Mouse (Mus musculus): ENCODE data around the gene Fam50a. TPM values are rescaled to one million over a fixed set of nuclear protein-coding genes. Genes with fewer than 3 reads are reported as not detected.
A peak's percentile ranks its signal among the peaks of the same experiment; 100 is the strongest.
"Not testable (repeated sequence)": the region's sequence is repeated elsewhere in the genome, so short reads cannot be mapped to it uniquely, and the experiment has no call there.

The Fam50a gene
- polyA plus RNA-seq, 1 experiment from 2014 or later = 59.2 TPM

DNA sequence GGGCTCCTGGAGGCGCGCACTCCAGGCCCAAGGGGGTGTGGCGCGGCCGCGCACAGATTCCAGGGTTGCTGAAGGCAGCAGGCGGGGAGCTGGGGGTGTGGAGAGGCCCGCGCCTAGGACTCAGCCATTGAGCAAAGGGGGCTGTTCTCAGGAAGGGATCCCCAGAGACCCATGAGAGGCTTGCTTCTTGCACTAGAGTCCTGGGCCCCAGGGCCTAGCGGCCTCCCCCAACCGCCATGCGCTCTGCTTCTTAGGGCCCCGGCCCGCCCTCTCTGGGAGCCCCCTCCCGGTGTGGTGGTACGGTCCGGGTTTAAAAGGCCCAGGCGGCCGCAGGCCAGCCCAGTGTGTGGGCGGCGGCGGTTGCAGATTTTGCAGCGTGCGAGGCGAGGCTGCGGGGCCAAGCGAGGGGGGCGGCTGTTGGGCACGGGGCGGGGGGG, 15.9 kb downstream of the Fam50a start, which contains the start of gene Plxna3:
TSS of gene Plxna3 (plus strand) at position 342 of the 437 bp plus-strand sequence.
- ATAC-seq (ENCODE audit: low FRiP score) (peak; percentile 95), DNase-seq (ENCODE audit: low spot score, missing footprints) (peak; percentile 96)
- no peaks in the 10 kb centered on the region for H3K9me3 ChIP-seq (ENCODE audit: control insufficient read depth, low read length)
- H3K4me3 ChIP-seq (ENCODE audit: low read depth, low read length) = peak within 1 kb of the TSS; percentile 43
- H3K4me2 ChIP-seq = peak within 1 kb of the TSS; percentile 60
- peaks cover 8% of the 10 kb centered on the region; the same call in 1 of the 2 replicates for H3K4me1 ChIP-seq (ENCODE audit: control insufficient read depth, insufficient read depth, low read length)
- H3K36me3 ChIP-seq (ENCODE audit: control insufficient read depth, insufficient read depth, low read length) = no peaks in the 10 kb centered on the region
- peak within 1 kb of the TSS; percentile 71 for H3K9ac ChIP-seq (ENCODE audit: low read length)
- H3K27me3 ChIP-seq (ENCODE audit: control insufficient read depth, insufficient read depth, low read length) = no peaks in the 10 kb centered on the region
- WGBS = 17% methylated on average over 14 of the region's 30 CpGs
- H3K27ac ChIP-seq (ENCODE audit: low read depth, low read length) = peak within 1 kb of the TSS; percentile 73

GRCm38 (mm10) chrX:74329215-74329671, 16.4 kb downstream of the Fam50a start:
- Histone ChIP-seq H3K4me3 (ENCODE audit: low read depth, low read length) (peak overlapping the region; percentile 43), H3K36me3 (ENCODE audit: control insufficient read depth, insufficient read depth, low read length) (no peaks in the 10 kb centered on the region), H3K27ac (ENCODE audit: low read depth, low read length) (no peak overlapping the region; the same call in 1 of the 2 replicates), H3K27me3 (ENCODE audit: control insufficient read depth, insufficient read depth, low read length) (no peaks in the 10 kb centered on the region), H3K9ac (ENCODE audit: low read length) (peak overlapping the region; percentile 71), H3K4me1 (ENCODE audit: control insufficient read depth, insufficient read depth, low read length) (peaks cover 8% of the 10 kb centered on the region; the same call in 1 of the 2 replicates), H3K4me2 (peak overlapping the region; percentile 60), H3K9me3 (ENCODE audit: control insufficient read depth, low read length) (no peaks in the 10 kb centered on the region)
- ATAC-seq (ENCODE audit: low FRiP score) = peak; percentile 68; the same call in 1 of the 2 replicates
- 20% methylated on average over 9 of the region's 10 CpGs for WGBS
- peak; percentile 85 for DNase-seq (ENCODE audit: low spot score, missing footprints)

- peak overlapping the region; percentile 71; the same call in 1 of the 2 replicates for H3K9ac ChIP-seq (ENCODE audit: low read length)
- peaks cover 8% of the 10 kb centered on the region; the same call in 1 of the 2 replicates for H3K4me1 ChIP-seq (ENCODE audit: control insufficient read depth, insufficient read depth, low read length)
- H3K27ac ChIP-seq (ENCODE audit: low read depth, low read length) = no peak overlapping the region
- ATAC-seq (ENCODE audit: low FRiP score) (no peak), DNase-seq (ENCODE audit: low spot score, missing footprints) (no peak)
- H3K27me3 ChIP-seq (ENCODE audit: control insufficient read depth, insufficient read depth, low read length) = no peaks in the 10 kb centered on the region
- H3K9me3 ChIP-seq (ENCODE audit: control insufficient read depth, low read length) = no peaks in the 10 kb centered on the region
- WGBS = 56% methylated on average over 2 of the region's 2 CpGs
- H3K4me3 ChIP-seq (ENCODE audit: low read depth, low read length) = peak overlapping the region; percentile 43
- no peaks in the 10 kb centered on the region for H3K36me3 ChIP-seq (ENCODE audit: control insufficient read depth, insufficient read depth, low read length)
- H3K4me2 ChIP-seq = peak overlapping the region; percentile 60
Measured at GRCm38 (mm10) chrX:74330166-74330930, 17.5 kb downstream of the Fam50a start.

DNA sequence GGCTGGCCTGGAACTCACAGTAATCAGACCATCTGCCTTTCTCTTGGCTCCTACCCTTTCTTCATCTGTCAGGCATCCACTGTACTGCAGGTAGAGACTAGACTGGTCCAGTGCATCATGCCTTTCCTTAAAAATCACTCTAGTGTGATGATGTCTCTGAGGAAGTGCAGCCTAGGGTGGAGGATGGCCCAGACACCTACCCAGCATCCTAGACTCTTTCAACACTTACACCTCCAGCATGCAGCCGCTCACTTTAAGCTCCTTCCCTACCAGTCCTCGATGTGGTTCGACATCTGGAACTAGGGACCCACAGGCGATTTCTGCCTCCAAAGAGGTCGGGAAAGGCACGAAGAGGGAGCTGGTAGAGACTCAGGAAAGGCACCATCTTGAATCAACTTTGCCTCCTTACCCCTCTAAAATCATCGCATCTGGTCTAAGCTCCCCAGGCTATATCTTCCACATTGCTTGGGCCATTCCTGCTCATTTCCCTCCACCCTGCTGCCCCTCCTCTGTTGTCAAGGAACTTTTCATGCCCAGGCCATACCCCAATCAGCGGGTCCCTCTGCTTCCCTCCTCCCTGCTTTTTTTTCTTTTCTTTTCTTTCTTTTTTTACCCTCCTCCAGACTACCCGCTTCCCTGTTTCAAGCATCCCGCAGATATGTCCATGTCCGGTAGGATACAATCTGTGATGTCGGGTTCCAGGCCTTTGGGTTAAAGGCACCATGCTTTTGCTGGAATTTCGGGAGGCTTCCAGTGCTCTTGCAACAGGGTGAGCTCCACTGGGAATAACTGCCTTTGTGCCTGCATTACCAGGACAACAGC, 40.0 kb downstream of the Fam50a start:
- WGBS = 36% methylated on average over 13 of the region's 13 CpGs
- Histone ChIP-seq H3K36me3 (ENCODE audit: control insufficient read depth, insufficient read depth, low read length) (no peaks in the 10 kb centered on the region), H3K27ac (ENCODE audit: low read depth, low read length) (no peak overlapping the region), H3K9me3 (ENCODE audit: control insufficient read depth, low read length) (no peaks in the 10 kb centered on the region), H3K4me3 (ENCODE audit: low read depth, low read length) (peak overlapping the region; percentile 39), H3K9ac (ENCODE audit: low read length) (peak overlapping the region; percentile 65), H3K4me1 (ENCODE audit: control insufficient read depth, insufficient read depth, low read length) (no peaks in the 10 kb centered on the region; the same call in 1 of the 2 replicates), H3K4me2 (peak overlapping the region; percentile 50), H3K27me3 (ENCODE audit: control insufficient read depth, insufficient read depth, low read length) (no peaks in the 10 kb centered on the region)
- no peak for DNase-seq (ENCODE audit: low spot score, missing footprints)
- ATAC-seq (ENCODE audit: low FRiP score) = peak; percentile 30

DNA sequence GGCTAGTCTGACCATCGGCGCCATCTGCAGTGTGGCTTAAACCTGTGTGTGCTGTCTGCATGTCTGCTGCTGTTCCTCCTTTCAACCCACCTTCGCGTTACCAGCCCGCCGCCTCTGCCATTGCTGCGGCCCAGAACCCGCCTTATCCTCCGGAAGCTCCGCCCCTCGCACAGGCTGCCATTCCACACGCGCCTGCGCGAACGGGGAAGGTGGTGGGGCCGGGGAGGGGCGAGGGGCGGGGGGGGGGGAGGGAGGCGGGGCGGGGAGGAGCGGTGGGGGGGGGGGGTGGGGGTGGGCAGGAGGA, 40.6 kb downstream of the Fam50a start, which contains the start of gene Lage3:
TSS of gene Lage3 (minus strand) at position 152 of the 304 bp plus-strand sequence.
- WGBS = 11% methylated on average over 13 of the region's 22 CpGs
- Histone ChIP-seq H3K27ac (ENCODE audit: low read depth, low read length) (no peak within 1 kb of the TSS), H3K9me3 (ENCODE audit: control insufficient read depth, low read length) (no peaks in the 10 kb centered on the region), H3K4me2 (peak within 1 kb of the TSS; percentile 50), H3K9ac (ENCODE audit: low read length) (peak within 1 kb of the TSS; percentile 65), H3K4me3 (ENCODE audit: low read depth, low read length) (peak within 1 kb of the TSS; percentile 39), H3K36me3 (ENCODE audit: control insufficient read depth, insufficient read depth, low read length) (no peaks in the 10 kb centered on the region), H3K27me3 (ENCODE audit: control insufficient read depth, insufficient read depth, low read length) (no peaks in the 10 kb centered on the region), H3K4me1 (ENCODE audit: control insufficient read depth, insufficient read depth, low read length) (no peaks in the 10 kb centered on the region; the same call in 1 of the 2 replicates)
- peak; percentile 92 for DNase-seq (ENCODE audit: low spot score, missing footprints)
- peak; percentile 89 for ATAC-seq (ENCODE audit: low FRiP score)

GRCm38 (mm10) chrX:74357069-74357468, 44.2 kb downstream of the Fam50a start:
- not testable (repeated sequence) for DNase-seq (ENCODE audit: low spot score, missing footprints); H3K9me3 ChIP-seq (ENCODE audit: control insufficient read depth, low read length); H3K27me3 ChIP-seq (ENCODE audit: control insufficient read depth, insufficient read depth, low read length); H3K9ac ChIP-seq (ENCODE audit: low read length); H3K4me3 ChIP-seq (ENCODE audit: low read depth, low read length); H3K4me2 ChIP-seq; ATAC-seq (ENCODE audit: low FRiP score); H3K36me3 ChIP-seq (ENCODE audit: control insufficient read depth, insufficient read depth, low read length); H3K4me1 ChIP-seq (ENCODE audit: control insufficient read depth, insufficient read depth, low read length); H3K27ac ChIP-seq (ENCODE audit: low read depth, low read length)
- WGBS = 95% methylated on average over 2 of the region's 3 CpGs

DNA sequence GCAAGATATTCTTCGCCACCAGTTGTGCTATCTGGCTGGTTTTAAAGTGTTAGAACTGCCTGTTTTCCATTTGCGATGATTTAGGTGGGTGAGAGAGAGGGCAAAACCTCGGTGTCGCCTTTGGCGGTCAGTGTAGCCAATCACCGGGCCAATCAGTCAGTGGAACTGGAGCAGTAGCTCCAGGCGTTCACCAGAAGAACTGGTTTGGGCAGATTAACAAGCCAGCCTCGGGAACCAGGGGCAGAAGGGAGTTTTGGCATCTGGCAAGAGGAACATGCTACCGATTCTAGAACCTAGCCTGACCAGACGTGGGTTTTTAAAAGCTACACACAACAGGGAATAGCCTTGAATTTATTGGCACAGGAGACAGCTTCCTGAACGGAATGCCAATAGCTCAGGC, 46.3 kb downstream of the Fam50a start:
- Histone ChIP-seq H3K4me2 (no peak overlapping the region), H3K27ac (ENCODE audit: low read depth, low read length) (no peak overlapping the region), H3K4me1 (ENCODE audit: control insufficient read depth, insufficient read depth, low read length) (no peaks in the 10 kb centered on the region), H3K9ac (ENCODE audit: low read length) (no peak overlapping the region), H3K36me3 (ENCODE audit: control insufficient read depth, insufficient read depth, low read length) (no peaks in the 10 kb centered on the region), H3K4me3 (ENCODE audit: low read depth, low read length) (no peak overlapping the region), H3K27me3 (ENCODE audit: control insufficient read depth, insufficient read depth, low read length) (no peaks in the 10 kb centered on the region), H3K9me3 (ENCODE audit: control insufficient read depth, low read length) (no peaks in the 10 kb centered on the region)
- no peak for ATAC-seq (ENCODE audit: low FRiP score)
- DNase-seq (ENCODE audit: low spot score, missing footprints) = no peak
- WGBS = 56% methylated on average over 11 of the region's 11 CpGs

- no peak for ATAC-seq (ENCODE audit: low FRiP score)
- Histone ChIP-seq H3K36me3 (ENCODE audit: control insufficient read depth, insufficient read depth, low read length) (no peaks in the 10 kb centered on the region), H3K4me2 (peak overlapping the region; percentile 61), H3K4me3 (ENCODE audit: low read depth, low read length) (peak overlapping the region; percentile 59), H3K9ac (ENCODE audit: low read length) (peak overlapping the region; percentile 76), H3K27ac (ENCODE audit: low read depth, low read length) (no peak overlapping the region), H3K4me1 (ENCODE audit: control insufficient read depth, insufficient read depth, low read length) (peaks cover 6% of the 10 kb centered on the region), H3K9me3 (ENCODE audit: control insufficient read depth, low read length) (no peaks in the 10 kb centered on the region), H3K27me3 (ENCODE audit: control insufficient read depth, insufficient read depth, low read length) (no peaks in the 10 kb centered on the region)
- peak; percentile 83 for DNase-seq (ENCODE audit: low spot score, missing footprints)
- 74% methylated on average over 10 of the region's 10 CpGs for WGBS
Measured at GRCm38 (mm10) chrX:74367512-74367911, 54.7 kb downstream of the Fam50a start.
